Mouse (Mus musculus) cerebellum, adult 9-11 months (tissue): ENCODE measurements around the gene Tnni2.

Experiments used
- DNase-seq: peaks from one replicate; pipeline ENCODE4 v3.0.0; 2022

The Tnni2 gene

DNA sequence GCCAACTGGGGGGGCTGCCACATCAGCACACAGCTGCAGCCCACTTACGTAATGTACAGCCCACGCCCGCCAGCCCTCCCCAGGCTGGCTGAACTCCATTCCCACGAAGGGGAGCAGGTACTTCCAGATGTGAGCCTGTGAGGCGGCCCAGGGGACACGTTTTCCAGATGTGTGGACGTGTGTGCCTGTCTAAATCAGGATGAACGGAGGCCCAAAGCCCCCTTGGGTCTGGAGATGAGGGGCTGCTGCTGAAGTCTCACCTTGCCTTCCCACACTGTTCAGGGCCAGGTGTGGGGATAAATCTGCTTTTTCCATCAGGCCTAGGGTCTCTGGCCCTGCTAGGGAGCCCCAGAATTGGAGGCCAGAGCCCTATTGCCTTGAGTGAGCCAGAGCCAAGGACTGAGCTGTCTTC lies 45.1 kb downstream of the Tnni2 start:
- no peak for DNase-seq

DNA sequence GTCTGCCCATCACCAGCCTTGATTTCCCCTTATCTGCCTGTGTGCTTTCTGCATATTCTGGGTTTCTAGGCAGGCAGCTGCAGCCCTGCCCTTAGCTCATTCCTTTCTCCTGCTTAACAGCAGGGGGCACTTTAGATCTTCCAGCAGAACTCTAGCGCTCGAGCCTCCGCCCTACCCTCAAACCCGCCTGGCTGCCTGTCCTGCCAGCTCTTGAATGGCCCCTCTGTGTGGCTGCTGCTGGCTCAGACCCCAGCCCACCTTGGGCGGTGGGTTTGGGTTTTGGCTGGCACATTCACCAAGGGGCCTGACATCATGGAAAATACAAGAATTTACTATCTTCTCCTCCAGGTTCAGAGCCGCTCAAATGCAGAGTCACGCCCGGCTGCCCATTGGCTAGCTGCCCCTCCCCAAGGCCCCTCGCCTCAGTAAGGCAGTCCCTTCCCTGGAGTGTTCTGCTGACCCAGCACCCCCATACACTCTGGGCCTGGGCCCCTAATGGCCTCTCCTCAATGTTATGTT lies 45.8 kb downstream of the Tnni2 start:
- DNase-seq = no peak

- no peak for DNase-seq
These were observed 46.4 kb downstream of the Tnni2 start for GRCm38 (mm10) chr7:142488053-142488452.

DNA sequence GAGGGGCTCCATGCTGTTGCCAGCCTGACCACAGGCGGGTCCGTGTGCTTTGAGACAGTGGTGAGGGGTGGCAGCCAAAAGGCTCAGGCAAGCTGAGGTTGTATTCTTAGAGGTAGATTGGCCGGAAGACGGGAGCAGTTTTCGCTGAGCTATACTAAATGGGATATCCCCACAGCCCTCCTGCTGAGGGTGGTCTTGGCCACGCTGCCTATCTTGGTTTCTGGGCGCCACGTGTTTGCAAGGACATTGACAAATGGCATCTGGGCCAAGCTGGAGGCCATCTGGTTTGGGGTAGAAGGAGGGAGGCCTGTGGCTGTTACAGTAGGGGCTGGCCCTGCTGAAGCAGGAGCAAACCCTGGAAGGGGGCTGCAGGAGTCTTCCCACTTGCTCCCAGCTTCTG lies 51.9 kb downstream of the Tnni2 start:
- no peak for DNase-seq
